Mouse (Mus musculus) heart, adult 2 months (tissue): ENCODE data around the gene Pagr1a. TPM values are rescaled to one million over a fixed set of nuclear protein-coding genes. Genes with fewer than 3 reads are reported as not detected.

ENCODE experiments used
- DNase-seq, 2 experiments: peaks; one replicate each; pipeline ENCODE4 v3.0.0; 2021
- H3K27ac ChIP-seq: fragments of 200-600 bp; 2 replicates; pipeline ENCODE4 v1.8.1; 2022
- H3K27me3 ChIP-seq: fragments of 200-500 bp; 2 replicates; pipeline ENCODE4 v1.6.1; 2012; ENCODE audit warnings: mild to moderate bottlenecking, low read length, inconsistent platforms, mixed read lengths; ENCODE audit not compliant: control insufficient read depth, insufficient read depth
- H3K36me3 ChIP-seq: fragments of 200-500 bp; 2 replicates; pipeline ENCODE4 v1.6.1; 2012; ENCODE audit warnings: low read length, inconsistent platforms; ENCODE audit not compliant: control insufficient read depth, insufficient read depth
- H3K4me1 ChIP-seq: fragments of 200-500 bp; 2 replicates; pipeline ENCODE4 v1.6.1; 2011; ENCODE audit warnings: low read length; ENCODE audit not compliant: control insufficient read depth, insufficient read depth
- H3K4me3 ChIP-seq: fragments of 200-600 bp; 2 replicates; pipeline ENCODE4 v1.8.1; 2022
- H3K79me2 ChIP-seq: fragments of 200-500 bp; replicated peaks from 2 replicates; pipeline ENCODE4 v1.6.1; 2012; ENCODE audit warnings: mild to moderate bottlenecking, inconsistent platforms, low read length, moderate library complexity, mixed read lengths; ENCODE audit not compliant: control insufficient read depth, insufficient read depth
- H3K9ac ChIP-seq: fragments of 200-500 bp; 2 replicates; pipeline ENCODE4 v1.6.1; 2012; ENCODE audit warnings: low read depth, mild to moderate bottlenecking, control low read depth, inconsistent platforms, low read length, mixed read lengths
- CTCF ChIP-seq: fragments of 200-600 bp; IDR thresholded peaks from 2 replicates; pipeline ENCODE4 v1.8.1; 2022; ENCODE audit warnings: antibody characterized with exemption, mild to moderate bottlenecking, moderate library complexity
- EP300 ChIP-seq: fragments of 200-500 bp; IDR thresholded peaks from 2 replicates; pipeline ENCODE4 v1.6.1; 2011; ENCODE audit warnings: low read depth, low read length, control low read depth; ENCODE audit not compliant: insufficient read depth
- POLR2A ChIP-seq: fragments of 200-500 bp; IDR thresholded peaks from 2 replicates; pipeline ENCODE4 v1.6.1; 2011; ENCODE audit warnings: mild to moderate bottlenecking, low read depth, low read length, control low read depth; ENCODE audit not compliant: insufficient read depth
- WGBS: fragments of 180-500 bp; shearing (Covaris S2); methylation state at CpG from one replicate; pipeline ENCODE4 v1.1.7; 2018; 5-methylcytosine and 5-hydroxymethylcytosine counted together
- intact Hi-C: fragments of 180-260 bp; cut with DNase I; formaldehyde crosslinking; loops from one replicate; pipeline ENCODE4 v1.15.1; 2025
- polyA plus RNA-seq: library from polyadenylated mRNA; depleted of rRNA; stranded (reverse); fragments of >200 nt; gene quantifications from 2 replicates; pipeline ENCODE4 v1.2.3, GENCODE M21; 2012
- total RNA-seq, 2 experiments: library from RNA; stranded (reverse); gene quantifications; 2 replicates each; pipeline ENCODE4 v1.2.3; 2021

The Pagr1a gene
- total and polyA plus RNA-seq, 3 experiments: 3.6 to 21.4 (median 12.8) TPM

DNA sequence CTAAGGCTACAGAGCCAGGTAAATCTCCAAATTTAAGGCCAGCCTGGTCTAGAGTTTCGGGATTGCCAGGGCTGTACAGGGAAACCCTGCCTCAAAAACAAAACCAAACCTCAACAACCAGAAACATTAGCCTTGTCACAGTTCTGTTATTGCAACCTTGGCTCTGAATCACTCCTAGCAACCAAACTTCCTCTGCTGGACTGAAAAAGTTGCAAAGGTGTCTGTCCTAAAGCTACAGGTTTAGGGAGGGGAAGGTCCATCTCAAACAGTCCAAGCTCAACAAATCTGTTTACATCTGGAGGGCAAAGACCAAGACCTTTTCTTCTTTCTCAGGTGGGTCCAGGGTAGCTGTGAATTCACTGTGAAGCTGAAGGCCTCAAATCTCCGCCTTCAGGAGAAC lies 6.1 kb downstream of the Pagr1a start:
- WGBS: 93% methylated on average over 2 of the region's 2 CpGs
- intact Hi-C loops: loop anchor here (10.0 kb wide), 1 partner anchor 184 kb away; the partner anchor contains the start of gene Cd2bp2
- Histone ChIP-seq H3K4me1 (peaks cover 26% of the 10 kb centered on the region), H3K4me3 (no peak overlapping the region), H3K27me3 (no peaks in the 10 kb centered on the region), H3K9ac (no peak overlapping the region), H3K36me3 (peaks cover 9% of the 10 kb centered on the region), H3K79me2 (peaks cover 4% of the 10 kb centered on the region; the same call in 1 of the 2 replicates), H3K27ac (no peak overlapping the region)
- DNase-seq: no peak
- no peak for TF ChIP-seq CTCF
- no peak for TF ChIP-seq POLR2A
- no peak for TF ChIP-seq EP300

DNA sequence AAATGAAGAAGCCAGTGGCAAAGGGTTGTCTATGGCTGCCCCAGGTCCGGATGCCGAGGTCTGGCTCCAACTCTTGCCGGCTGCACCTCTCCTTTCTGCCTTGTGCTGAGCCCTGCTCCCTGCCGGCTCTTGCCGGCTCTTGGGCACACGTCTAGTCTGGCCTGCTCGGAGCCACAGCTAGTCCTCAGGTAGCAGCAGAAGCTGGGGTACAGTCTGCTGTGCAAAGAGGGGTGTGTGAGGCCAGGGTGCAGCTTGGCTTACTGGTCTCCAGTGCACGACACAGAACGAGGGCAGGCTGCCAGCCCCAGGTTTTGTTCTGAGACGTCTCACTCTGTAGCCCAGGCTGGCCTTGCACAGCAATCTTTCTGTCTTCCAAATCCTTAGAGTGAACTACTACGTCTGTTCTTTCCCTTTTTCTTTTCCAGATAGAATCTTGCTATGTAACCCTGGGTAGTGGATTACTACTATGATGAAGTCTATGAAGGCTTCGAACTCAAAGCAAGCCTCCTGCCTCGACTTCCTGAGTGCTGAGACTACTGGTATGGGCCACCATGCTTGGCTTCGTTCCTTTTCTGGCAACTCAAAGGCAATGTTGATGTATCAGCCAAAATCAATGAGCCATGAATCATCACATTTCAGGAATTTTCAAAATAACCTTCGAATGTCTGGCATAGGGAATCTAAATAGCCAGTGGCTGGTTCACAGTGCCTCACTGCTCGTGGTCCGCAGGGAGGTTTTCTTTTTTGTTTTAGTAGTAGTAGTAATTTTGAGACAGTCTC lies 7.7 kb downstream of the Pagr1a start:
- no peak overlapping the region for H3K4me3 ChIP-seq
- H3K79me2 ChIP-seq: 0 out of 2 replicates have a peak, but pooled peaks cover 4% of the 10 kb centered on the region
- H3K27ac ChIP-seq: peak overlapping the region; percentile 87
- WGBS: 78% methylated on average over 17 of the region's 17 CpGs
- peaks cover 4% of the 10 kb centered on the region; the same call in 1 of the 2 replicates for H3K36me3 ChIP-seq
- no peak overlapping the region for H3K9ac ChIP-seq
- H3K27me3 ChIP-seq: no peaks in the 10 kb centered on the region
- DNase-seq: no peak
- TF ChIP-seq CTCF: no peak
- TF ChIP-seq POLR2A: no peak
- peaks cover 19% of the 10 kb centered on the region for H3K4me1 ChIP-seq
- intact Hi-C loops: loop anchor here (10.0 kb wide), 1 partner anchor 185 kb away; the partner anchor contains the start of gene Cd2bp2

DNA sequence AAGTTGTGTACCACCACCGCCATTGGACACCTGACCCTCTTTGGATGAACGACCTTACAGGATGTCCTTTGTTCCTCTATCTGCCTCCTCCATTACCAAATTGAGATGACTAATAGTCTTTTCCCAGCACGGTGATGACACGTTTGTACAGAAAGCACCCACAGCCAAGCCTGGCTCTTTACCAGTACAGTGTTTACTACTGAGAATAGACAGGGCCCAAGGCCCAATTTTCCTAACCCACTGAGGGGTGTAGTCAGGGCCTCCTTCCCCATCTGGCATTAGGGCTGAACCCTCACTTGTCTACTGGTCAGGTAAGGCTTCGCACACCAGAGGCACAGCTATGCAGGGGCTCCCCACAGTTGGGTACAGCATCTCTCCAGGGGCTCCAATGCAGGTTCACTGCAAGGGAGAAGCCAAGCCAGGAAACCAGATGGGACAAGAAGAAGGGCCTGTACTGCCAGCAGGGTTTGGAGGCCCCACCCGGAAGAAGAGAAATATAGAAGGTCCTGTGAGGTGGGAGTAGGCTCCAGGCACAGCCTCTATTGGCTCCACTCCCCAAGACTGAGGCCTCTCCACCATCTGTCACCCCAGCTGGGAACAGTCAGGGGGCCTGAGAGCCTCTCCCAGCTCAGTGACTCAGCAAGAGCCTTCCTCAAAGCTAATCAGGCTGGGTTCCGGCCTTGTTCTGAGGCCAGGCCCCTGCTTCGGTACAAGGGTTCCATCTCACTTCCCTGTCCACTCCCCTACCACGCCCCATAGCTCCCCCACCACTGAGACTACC lies 8.7 kb downstream of the Pagr1a start:
- Histone ChIP-seq H3K4me1 (peaks cover 18% of the 10 kb centered on the region), H3K36me3 (peaks cover 4% of the 10 kb centered on the region; the same call in 1 of the 2 replicates), H3K27ac (peak overlapping the region; percentile 87), H3K9ac (peak overlapping the region; percentile 47), H3K4me3 (no peak overlapping the region), H3K27me3 (no peaks in the 10 kb centered on the region), H3K79me2 (0 out of 2 replicates have a peak, but pooled peaks cover 1% of the 10 kb centered on the region)
- 26% methylated on average over 9 of the region's 9 CpGs for WGBS
- TF ChIP-seq POLR2A (no peak; the same call in none of the 2 replicates), CTCF (no peak), EP300 (peak; percentile 81)
- intact Hi-C loops: no loop called here
- peak; percentile 81 to 87 for DNase-seq

DNA sequence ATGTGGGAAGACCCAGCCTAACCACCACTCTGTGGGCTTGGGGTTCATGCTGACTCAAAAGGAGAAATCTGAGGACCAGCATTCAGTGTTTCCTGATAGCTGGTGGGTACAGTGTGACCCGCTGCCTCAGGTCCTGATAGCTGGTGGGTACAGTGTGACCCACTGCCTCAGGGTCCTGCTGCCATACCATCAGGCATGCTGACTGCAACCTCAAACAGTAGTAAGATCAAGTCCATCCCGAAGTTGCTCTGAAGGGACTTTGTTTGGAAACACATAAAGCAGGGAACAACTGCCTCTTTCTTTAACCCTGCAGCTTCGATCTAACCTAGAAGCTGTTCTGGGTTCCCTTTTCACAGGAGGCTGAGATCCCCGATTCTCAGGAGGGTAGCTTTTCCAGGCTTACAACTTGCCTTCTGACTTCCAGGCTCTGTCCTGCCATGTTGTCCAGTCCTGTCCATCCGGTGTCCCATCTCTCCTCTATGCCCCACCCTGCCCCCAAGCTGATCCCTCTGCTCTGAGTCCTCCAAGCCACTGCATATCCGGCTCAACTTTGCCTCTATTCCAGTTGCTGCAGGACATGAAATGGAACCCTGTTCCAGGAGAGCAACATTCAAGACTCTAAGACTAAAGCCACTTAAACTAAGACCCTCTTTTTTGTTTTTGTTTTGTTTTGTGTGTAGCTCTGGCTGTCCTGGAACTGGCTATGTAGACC lies 9.7 kb downstream of the Pagr1a start:
- Histone ChIP-seq H3K36me3 (peaks cover 4% of the 10 kb centered on the region; the same call in 1 of the 2 replicates), H3K4me3 (no peak overlapping the region), H3K9ac (no peak overlapping the region), H3K27me3 (no peaks in the 10 kb centered on the region), H3K79me2 (0 out of 2 replicates have a peak, but pooled peaks cover 1% of the 10 kb centered on the region), H3K4me1 (peaks cover 15% of the 10 kb centered on the region), H3K27ac (peak overlapping the region; percentile 87)
- intact Hi-C loops: no loop called here
- DNase-seq: no peak
- 87% methylated on average over 6 of the region's 6 CpGs for WGBS
- TF ChIP-seq CTCF: no peak

DNA sequence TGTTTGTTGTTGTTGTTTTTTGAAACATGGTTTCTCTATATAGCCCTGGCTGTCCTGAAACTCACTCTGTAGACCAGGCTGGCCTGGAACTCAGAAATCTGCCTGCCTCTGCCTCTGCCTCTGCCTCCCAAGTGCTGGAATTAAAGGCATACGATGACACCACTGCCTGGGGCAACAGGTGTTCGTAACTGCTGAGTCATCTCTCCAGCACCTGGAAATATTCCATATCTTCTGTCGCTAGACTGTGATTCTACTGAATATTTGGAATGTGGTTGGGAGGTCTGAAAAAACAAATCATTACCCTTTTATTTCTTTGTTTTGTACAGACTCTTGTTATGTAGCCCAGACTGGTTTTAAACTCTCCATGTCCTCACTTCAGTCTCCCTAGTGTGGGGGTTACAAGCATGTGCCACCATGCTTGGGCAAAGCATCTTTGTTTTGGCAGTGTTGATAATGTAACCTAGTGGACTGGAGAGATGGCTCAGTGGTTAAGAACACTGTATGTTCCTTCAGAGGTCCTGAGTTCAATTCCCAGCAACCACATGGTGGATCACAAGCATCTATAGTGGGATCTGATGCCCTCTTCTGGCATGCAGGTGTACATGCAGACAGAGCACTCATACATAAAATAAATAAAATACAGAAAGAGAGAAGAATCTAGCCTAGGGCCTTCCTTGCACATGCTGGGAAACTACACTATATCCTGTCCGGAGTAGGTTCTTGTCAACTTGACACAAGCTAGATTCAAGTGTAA lies 12.9 kb downstream of the Pagr1a start:
- Histone ChIP-seq H3K27ac (no peak overlapping the region), H3K79me2 (no peaks in the 10 kb centered on the region), H3K36me3 (peaks cover 4% of the 10 kb centered on the region; the same call in 1 of the 2 replicates), H3K27me3 (no peaks in the 10 kb centered on the region), H3K4me1 (peaks cover 13% of the 10 kb centered on the region), H3K4me3 (no peak overlapping the region), H3K9ac (no peak overlapping the region)
- intact Hi-C loops: no loop called here
- DNase-seq: no peak
- WGBS: 83% methylated on average over 4 of the region's 4 CpGs
- no peak for TF ChIP-seq EP300
- TF ChIP-seq POLR2A: no peak
- peak; percentile 52 for TF ChIP-seq CTCF
